Mouse (Mus musculus): ENCODE data around the gene Phrf1.
A peak's percentile ranks its signal among the peaks of the same experiment; 100 is the strongest.

Phrf1 gene

DNA sequence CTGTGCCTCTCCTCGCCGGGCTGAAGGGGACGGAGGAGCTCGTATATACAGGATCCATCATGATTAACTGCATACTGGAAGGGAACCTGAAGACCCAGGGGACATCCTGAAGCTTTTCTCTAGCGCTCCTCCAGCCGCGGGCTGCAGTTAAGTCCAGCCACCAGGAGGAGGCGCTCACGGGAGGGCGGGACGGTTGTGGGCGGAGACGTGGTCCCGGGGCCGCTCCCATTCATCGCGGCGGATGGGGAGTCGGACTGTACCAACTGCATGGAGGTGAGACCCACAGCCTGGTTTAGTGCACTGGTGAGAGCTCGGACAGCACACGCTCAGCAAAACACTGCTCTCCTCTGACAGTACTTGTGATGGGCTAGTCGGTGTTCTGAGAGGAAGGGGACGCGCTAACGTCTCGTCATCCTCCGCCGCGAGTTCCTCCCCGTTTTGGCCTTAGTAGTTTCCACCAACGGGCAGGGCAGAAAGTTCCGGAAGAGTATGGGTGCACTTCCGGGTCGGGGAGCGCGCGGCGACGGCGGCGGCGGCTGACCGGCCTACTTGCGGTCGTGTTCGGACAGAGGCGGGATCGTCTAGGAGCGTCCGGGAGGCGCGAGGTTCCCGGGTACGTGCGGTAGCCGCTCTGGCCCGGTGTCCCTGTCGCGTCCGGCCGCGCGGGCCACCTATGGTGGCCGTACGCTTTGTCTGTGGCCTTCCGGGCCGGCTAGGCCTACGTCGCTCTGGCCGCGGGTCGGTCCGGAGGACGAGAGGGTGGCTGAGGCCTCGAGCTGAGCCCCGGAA, at the start of gene Phrf1:
TSS of gene Phrf1 (plus strand) at position 506 of the 789 bp plus-strand sequence.
- DNase-seq = peak; percentile 96

DNA sequence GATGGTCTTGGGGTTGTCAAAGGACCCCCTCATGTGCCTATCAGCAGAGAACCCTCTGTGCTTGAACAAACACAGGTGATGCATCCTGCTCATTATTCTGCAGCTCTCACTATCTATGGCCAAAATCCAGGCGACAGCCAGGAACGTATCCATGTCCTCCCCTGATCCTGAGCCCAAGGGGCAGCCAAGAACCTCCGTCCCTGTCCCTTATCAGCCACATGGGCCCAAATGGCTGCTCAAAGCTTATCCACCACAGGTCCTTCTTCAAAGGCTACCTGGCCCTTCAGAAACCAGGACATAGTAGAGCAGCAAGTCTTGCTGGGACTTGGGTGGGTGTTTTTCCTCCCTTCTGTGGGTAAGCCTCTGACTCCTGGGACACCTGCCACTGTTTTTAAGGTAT, 40.4 kb upstream of the Phrf1 start:
- no peak for DNase-seq

DNA sequence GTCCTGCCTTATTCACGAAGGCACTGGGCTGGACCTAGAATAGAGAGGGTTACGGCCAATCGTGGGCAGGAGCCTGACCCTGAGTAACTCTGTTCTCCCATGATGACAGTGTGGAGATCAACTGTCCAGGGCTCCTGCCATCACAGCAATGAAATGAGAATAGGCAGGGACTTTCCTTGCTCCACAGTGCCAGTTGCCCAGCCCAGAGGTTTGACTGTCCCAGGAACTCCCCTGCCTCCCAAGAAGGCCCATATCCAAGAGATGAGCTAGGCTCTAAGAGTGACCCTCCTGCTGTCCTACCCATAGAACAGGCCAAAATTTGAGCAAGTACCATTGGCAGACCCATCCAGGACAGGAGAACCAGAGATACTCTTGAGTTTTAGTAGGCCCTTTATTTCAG, 39.9 kb upstream of the Phrf1 start:
- DNase-seq = no peak

DNA sequence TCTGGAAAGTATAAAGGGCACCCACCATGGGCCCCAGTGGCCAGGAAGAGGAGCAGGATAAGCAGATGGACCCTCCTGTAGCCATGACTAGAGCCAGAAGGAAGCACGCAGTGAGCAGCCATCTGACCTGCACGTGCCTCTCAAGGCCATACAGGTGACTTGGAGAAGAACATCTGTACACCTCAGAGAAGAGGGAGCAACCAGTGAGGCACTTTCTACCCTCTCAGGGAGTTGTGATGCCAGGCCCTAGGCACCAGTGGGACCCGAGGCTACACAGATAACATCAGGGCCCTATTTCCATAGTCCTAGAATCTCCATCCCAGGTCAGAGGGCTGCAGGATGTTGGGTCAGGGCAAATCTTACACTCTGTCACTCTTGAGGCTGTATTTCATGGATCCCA, 38.4 kb upstream of the Phrf1 start:
- no peak for DNase-seq

DNA sequence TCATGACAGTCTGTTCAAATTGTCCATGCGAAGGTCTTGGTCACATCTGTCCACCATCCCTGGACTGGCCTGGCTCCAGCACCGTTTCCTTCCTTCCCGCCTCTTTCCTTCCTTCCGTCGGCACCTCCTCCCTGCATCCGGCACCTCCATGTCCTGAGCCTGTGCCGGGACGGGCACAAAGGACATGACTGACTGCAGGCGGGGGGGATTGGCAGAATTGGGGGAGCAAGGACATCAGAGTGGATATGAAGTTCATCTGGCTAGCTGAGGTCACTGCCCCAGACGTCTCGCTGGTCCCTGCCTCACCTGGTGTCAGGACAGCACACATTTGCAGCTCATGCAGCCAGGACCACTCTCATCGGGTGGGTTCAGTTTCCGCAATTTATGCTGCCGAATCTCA, 37.5 kb upstream of the Phrf1 start:
- no peak for DNase-seq

DNA sequence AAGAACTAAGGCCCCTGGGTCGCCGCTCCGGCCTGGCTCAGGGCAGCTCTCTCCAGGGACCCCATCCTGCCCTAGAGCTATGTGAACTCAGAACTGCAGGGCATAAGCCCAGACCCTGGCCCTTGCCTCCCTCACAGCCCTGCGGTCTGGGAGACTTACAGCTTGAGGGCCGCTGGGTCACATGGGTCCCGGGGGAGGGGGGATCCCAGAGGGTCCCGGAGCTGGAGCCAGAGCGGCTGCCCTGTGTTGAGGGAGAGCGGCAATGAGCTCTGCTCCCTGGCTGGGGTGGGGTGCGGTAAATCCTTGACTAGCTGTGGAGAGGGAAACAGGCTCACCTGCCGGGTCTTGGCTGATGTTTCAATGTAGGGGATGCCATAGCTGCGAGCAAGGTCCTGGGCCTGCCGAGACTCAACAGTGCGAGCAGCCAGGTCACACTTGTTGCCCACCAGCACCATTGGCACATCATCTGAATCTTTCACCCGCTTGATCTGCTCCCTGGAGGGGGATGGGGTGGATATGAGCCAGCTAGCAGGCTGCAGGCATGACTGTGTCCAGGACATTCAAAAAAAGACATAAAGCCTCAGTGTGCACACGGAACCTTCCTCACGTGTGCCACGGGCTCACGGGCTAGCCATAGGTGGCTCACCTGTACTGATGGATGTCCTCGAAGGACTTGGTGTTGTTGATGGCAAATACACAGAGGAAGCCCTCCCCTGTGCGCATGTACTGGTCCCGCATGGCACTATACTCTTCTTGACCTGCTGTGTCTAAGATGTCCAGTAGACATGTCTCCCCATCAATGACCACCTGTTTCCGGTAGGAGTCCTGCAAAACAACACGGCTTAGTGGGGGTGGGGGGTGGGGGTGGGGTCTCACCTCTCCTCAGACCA, 36.5 kb upstream of the Phrf1 start:
- DNase-seq = no peak

DNA sequence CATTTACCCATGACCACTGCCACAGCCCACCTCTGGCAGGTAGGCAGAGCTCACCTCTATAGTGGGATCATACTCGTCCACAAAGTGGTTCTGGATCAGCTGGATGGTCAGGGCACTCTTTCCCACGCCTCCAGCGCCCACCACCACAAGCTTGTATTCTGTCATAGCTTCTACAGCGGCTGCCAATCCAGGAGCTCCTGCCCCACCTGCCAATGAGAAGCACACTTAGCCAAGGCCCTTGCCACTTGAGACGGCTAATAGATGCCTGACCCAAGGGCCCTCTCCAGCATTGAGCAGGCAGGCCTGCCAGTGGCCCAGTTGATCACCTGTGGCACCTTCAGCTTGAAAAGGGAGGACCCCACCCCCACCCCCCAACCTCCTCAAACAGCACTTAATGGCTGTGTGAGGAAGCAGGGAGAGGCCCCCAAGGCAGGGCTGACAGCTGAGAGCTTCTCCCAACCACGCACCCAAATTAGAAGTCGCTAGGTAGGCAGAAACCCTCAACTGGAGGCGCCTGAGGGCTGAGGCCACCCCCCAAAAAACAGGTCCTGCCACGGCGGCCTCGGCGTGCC, 35.7 kb upstream of the Phrf1 start:
- DNase-seq = no peak

DNA sequence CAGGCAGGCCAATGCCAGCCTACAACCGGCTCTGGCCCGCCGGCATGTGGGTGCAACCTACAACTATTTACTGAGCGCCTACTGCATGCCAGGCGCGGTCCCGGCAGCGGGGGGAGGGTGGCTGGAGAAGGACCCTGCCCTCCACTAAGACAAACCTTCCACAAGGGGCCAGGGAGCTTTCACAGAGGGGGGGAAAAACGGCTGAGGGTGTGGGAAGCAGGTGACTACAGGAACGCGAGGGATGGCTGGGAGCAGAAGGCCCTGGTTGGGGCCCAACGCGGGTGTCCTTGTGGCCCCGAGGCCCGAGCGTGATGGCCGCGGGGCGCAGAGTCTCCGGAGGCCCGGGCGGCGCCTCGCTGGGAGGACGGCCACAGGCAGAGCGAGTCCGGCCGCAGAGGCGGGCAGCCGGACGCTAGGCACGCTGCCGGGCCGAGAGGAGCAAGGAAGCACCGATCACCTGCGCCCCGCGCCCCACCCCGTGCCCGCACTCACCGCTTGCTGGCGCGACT, 35.2 kb upstream of the Phrf1 start:
- no peak for DNase-seq

DNA sequence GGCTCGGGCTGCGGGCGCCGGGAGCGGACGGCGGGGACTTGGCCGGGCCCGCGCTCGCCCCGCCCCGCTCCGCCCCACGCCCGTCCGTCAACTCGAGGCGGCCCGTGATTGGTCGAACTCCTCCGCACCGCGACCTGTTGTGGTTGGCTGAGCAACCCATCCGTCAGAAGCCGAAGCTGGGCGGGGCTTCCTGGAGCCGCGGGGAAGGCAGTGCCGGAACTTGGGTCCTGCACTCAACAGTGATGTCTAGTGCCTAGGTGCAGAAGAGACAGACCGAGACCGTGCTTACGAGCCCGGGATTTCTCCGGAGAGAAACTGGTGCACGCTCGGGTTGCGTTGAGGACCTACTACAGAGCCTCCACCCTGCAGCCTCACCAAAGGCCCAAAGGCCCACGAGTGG, 34.6 kb upstream of the Phrf1 start, which contains the start of the genes Hras and Lrrc56:
TSS of gene Hras (minus strand) at position 58 of the 400 bp plus-strand sequence.
TSS of gene Lrrc56 (plus strand) at position 210 of the 400 bp plus-strand sequence.
- DNase-seq = peak; percentile 98

DNA sequence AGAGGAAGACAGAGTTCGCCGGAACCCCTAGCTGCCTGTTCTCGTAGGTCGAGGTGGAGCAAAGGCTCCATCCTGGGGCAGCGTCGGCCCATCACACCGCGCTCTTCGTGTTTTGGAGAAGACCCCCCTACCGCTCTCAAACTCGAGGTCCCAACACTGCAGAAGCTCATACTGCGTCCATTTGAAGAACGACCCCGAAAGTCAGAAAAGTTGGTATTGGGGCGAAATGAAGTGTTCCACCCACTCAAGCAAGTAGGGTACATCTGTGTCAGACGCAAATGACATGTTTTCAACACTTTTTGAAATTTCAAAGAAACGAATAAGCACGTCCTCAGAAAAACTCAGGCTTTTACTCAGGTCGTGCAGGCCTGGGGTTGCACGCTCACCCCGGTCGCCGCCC, 34.2 kb upstream of the Phrf1 start:
- no peak for DNase-seq

DNA sequence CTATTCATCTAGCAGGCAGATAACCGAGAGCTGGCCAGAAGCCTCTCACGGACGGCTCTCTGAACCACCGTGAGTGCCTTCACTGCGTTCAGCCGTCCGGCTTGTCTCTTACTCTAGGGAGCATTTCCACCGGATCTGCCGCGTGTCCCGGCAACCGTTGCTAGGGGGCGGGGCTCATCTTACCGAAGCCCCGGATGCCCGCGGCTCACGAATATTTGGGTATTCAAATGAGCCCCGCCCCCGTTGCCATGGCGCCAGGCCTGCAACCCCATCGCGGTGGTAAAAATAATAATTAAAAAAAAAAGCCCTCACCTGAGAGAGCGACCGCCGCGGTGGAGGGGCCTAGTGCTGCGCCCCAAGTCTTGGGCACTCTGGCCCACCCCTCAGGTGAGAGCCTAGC, 33.8 kb upstream of the Phrf1 start:
- peak; percentile 93 for DNase-seq

DNA sequence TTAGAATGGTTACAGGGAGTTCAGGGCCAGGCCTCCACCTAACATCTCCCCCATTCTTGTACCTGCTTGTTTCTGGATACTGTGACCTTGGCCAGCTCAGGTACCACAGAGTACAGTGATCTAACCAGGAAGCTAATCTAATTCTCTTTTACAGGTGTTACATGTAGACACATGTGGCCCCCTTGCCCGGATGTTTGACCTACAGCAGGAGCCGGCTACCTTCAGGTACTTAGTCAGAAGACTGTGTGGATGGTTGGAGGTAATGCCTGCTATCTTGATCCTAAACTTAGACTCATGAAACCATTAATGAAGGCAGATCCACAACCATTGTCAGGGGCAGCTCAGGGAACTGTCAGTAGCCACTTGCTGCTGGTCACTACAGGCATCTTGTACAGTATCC, 32.8 kb upstream of the Phrf1 start:
- DNase-seq = no peak

DNA sequence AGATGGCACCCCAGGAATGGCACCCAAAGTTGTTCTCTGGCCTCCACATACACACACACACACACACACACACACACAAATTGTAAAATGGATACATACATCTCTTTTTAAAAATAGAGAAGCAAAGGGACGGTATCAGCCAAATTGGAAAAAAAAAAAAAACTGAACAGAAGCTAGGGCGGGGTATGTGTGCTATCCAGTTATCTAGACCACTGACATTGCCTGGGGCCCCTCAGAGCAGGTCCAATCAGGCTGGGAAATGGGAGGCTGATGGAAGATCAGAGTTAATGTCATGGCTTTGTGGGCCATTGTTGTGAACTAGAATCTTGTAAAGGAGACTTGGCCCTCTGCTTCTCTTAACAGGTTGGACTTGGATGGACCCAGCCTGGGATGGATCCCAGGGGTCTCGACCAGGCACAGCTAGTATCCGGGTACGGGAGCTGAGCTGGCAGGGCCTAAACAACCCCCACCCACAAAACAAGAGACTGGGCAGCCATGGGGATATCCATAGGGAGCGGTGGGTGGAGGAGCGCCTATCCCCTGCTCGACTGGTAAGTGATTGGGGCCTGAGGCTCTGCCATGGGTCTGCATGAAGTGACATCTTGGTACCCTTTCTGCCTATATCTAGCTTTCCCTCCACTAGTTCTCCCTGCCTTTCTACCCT, 31.8 kb upstream of the Phrf1 start:
- no peak for DNase-seq

DNA sequence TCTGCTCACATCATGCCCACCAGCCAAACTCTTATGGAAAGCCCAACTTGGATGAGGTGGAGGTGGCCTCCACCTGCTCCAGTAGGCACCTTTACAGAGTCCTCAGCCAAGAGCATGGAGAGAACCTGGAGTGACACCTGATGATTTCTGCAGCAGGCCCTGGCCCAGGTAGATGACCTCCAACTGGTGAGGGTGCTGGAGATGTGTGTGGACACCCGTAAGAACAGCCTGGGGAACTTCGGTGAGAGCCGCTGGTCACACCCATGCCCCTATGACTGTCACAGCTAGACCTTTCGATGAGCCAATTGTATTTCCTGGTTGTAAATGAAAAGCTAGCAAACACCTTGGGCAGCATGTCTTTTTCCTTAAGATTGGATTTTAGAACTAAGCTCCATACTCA, 30.5 kb upstream of the Phrf1 start:
- no peak for DNase-seq

DNA sequence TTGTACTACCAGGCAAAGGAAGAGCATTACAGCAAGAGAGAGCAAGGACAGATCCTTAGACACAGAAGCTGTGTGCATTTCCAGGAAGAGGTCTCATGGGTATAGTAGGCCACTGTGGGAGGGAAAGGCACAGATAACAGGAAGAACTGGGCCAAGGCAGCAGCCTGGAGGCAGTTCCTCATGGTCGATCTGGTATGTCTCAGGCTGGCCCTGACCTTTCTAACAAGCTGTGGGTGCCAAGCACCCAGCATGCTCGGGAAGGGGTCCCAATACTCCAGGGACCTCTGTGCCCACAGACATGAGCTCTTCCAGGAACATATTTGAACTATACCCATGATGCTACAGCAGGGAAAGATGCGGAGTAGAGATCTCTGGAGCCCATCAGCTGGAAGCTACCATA, 24.0 kb upstream of the Phrf1 start:
- no peak for DNase-seq

DNA sequence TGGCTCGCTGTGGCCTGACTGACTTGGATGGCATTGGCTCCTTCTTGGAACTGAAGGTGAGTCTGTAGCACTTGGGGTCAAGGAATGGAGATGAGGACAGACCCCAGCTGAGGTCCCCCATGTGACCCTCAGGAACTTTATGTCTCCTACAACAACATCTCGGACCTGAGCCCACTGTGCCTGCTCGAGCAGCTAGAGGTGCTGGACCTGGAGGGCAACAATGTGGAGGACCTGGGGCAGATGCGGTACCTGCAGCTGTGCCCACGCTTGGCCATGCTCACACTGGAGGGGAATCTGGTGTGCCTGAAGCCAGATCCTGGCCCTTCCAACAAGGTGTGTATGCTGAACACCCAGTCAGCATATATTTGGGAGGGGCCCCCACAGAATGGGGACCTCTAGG, 23.1 kb upstream of the Phrf1 start:
- DNase-seq = no peak

DNA sequence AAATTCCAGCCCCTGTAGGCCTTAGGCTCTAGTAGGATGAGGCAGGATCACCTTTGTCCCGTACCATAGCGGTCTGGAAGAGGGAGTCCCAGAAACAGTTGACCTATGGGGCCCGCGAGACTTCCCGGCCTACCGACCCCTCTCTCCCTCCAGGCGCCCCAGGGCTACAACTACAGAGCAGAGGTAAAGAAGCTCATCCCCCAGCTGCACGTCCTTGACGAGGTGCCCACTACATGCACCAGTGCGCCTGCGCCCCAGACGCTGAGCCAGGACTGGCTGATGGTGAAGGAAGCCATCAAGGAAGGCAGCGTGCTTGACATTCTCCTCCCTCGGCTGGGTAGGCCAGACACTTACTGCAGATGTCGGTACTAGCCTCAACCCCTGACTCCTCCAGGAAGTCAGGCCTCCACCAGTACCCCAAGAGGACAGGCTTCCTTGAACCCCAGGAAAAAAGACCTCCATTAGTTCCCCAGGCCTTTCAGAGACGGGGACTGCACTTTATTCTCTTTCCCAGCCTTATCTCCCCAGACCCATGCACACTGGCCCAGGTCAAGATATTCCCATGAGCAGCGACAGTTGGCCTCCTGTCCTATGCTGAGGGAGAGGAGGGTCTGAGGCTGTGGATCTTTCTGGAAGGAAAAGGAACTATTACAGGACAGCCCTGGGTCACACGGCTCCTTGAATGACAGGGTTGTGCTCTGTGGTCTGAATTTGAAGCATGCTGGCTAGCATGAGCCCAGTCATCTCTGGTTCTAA, 22.2 kb upstream of the Phrf1 start:
- DNase-seq = no peak

DNA sequence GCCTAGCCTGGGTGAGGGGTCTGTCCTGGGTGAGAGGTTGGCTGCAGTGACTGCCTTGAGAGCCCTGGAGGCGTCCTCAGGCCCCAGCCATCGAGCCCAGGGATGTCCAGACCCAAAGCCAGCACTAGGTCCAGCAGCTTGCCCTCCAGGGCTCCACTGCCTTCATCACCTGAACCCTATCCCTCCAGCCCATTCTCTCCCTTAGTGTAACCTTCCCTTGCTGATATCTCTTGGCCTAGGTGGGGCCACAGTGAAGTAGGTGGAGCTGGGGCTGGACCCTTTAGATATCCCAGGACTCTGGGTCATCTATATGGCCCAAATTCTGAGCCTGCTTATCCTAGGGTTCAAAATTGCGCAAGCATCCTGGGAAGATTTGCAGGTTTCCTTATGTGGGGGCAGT, 19.1 kb upstream of the Phrf1 start:
- DNase-seq = no peak

DNA sequence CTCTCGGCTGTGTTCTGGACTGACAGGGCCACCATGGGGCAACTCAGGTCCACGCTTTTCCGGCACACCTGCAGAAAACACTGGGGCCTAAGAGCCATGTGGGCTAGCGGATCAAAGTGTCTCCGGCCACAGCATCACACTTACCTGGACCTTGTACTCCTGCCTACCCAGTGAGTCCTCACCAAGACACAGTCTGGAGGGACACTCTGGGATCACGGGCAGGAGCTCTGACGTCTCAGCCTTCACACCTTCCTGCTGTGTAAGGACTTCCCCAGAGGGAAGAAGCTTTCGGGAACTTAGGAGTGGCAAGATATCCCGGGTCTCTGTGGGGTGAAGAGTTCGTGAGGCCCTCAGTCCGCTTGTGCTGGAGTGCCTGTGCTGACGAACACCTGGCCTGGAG, 18.4 kb upstream of the Phrf1 start:
- no peak for DNase-seq

DNA sequence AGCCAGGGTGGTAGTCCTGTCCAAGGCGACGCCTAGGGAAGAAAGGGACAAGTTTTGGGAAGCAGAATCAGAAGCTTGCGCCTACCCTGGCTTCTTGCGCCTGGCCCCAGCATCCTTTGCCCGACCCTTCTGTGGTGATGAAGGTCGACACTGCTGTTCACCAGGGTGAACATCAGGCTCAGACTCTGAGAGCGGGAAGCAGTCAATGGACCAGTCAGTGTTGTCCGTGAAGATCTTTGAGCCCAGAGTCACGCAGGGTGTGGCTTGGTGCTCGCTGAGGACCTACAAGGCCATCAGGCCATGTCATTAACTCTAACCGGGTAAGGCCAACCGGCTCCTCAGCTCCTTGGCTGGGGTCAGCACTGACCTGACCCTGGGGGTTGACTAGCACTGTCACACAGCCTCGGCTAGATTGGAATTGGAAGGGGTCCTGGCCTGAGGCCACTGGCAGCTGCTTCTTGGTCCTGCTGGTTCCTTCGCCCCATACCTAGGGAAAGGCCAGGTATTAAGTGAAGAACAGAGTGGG, 17.9 kb upstream of the Phrf1 start:
- no peak for DNase-seq

DNA sequence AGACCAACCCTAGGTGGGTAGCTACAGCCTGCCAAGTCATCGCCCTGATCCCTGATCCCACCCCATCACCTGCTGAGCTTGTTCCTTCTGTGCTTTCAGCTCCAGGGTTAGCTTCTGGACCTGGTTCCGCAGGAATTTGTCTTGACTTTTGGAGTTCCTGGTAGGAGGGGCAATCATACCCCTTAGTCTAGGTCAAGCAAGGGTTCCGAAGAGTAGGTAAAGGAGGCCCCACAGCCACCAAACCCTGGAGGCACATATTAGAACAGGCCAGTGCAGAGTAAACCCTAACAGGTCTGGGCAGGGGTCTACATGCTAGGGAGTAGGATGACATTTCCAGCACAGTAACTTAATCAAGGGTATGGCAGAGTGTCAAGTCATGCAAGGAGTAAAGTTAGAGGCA, 15.5 kb upstream of the Phrf1 start:
- DNase-seq = no peak

Data from thymus, postnatal 25 days (tissue).